Mouse (Mus musculus) urinary bladder, adult 18-20 months (tissue): ENCODE measurements around the gene Cdc42bpa.

Source experiments
- DNase-seq, 2 experiments: peaks; one replicate each; pipeline ENCODE4 v3.0.0; 2022; ENCODE audit warnings: low spot score in 2 of 2, mixed read lengths in 2 of 2

Gene Cdc42bpa

DNA sequence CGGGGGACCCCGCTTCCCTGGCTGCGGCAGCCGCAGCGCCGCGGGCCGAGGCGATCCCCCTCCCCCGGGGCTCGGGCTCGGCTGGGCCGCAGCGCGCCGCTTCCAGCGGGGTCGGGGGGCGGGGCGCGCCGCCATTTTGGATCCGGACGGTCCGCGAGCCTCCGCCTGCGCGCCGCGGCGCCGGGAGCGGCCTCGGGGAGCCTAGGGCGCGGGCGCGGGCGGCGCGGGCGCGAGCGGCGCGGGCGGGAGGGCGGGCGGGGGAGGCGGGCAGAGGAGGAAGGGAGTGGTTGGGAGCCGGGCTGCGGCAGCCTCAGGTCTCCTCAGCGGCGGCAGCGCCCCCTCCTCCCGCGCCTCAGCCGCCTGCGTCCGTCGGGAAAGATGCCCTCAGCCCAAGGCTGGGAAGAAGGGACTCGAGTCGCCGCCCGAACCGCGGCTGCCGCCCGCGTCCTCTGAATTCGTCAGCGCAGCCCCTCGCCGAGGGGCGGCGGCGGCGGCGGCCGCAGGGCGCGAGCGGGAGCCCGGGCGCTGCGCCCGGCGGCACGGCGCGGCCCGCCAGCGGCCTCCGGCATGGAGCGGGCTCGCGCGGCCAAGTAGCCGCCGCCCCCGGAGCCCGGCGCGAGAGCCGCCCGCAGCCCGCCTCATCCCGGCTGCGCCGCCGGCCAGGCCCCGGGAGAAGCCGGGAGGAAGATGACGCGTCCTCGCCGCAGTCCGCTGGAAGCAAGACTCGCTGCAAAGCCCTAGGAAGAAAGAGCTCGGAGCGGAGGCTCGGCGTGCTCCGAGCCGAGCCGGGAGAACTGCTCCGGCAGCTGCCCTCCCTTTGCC lies at the start of gene Cdc42bpa:
Cdc42bpa (plus strand) TSS at position 752 of the 822 bp plus-strand sequence.
- DNase-seq = peak; percentile 60 to 63

- peak; percentile 65 to 83 for DNase-seq
Observed at GRCm38 (mm10) chr1:179913471-179913870, 46.8 kb upstream of the Cdc42bpa start.

DNA sequence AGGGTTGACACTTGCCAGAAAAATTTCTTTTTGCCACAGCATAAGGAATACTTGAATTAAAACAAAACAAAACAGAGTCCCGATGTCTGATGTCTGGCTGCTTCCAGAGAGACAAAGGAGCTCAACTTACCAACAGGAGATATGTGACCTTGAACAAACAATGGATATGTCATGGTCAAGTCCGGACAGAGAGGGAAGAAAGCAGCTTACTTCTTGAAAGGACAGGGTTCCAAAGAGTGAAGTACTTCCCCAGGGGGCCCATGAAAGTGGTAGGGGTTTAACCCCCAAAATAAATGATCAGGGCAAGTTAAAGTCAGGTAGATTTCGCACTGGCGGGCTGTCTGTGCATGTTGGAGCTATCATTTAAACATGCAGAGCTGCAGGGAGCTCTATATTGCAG lies 43.2 kb upstream of the Cdc42bpa start:
- no peak for DNase-seq

DNA sequence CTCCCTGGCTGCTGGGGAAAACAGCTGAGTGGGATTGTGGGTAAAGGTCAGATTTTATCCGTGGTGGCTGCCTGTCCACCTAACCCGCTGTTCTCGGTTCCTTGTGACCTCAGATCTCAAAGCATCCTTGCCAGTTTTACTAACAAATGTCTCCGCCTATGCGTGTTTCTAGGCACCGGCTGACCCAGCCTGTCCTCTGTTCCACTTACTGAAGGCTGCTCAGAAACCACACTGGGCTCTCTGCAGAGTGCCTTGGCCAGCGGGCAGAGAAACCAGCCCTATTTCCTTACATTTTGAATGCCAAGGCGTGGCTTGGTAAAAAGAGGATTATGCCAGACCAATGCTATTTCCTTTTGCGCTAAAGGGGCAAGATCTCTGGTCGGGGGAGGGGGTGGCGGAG lies 42.8 kb upstream of the Cdc42bpa start:
- DNase-seq = no peak

GRCm38 (mm10) chr1:179919656-179920436 lies 40.4 kb upstream of the Cdc42bpa start:
- no peak for DNase-seq

DNA sequence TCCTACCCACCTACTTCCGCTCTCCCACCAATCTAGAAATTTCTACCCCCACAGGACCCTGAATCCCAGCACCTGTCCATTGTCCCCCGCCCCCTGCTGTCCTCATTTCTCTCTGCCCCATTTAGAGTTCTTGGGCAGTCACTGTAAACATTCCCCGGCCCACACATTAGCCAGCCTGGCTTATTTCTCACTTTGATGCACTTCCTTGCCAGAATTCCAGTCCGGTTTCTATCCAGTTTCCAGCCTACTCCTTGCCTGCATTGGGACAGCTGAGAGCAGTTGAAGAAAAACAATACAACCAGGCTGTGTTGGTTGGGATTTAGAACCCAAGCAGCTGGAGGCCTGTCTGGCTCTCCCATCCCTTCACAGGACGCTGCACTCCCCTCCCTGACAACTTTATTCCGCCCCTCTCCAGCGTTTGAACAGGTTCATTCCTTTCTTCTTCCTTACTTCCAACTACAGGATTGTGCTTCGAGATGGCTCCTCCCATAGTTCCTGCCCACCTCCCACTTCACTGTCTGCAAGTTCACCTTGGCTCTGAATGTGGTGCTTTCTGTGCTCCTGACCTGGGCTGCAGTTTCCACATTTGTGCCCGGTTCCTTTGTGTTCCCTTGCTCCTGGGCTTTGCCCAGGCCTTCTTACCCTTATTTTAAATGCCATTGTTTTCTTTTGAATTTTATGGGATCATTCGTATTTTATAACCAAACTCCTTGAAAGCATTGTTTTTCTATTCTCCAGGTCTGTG lies 36.4 kb upstream of the Cdc42bpa start:
- no peak for DNase-seq

- DNase-seq = no peak
Observed at GRCm38 (mm10) chr1:179926240-179926639, 34.0 kb upstream of the Cdc42bpa start.

DNA sequence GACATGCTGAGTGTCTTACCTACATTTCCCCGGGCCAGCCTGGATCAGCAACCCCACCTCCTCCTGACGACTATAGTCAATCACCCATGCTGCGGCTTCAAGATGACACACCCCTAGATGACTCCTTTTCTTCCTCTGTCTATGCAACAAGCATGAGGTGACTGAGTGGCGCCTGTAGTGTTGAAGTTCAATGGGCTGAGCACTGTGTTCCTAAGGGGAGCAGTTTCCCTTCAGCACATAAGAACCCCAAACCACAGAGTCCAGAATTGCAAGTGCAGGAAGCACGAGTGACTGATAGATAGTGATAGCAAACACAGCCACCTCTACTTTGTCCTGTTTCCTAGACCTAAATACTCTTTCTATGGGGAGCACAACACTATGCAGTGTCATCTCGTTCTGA lies 33.2 kb upstream of the Cdc42bpa start:
- DNase-seq = no peak

- DNase-seq = no peak
Observed at GRCm38 (mm10) chr1:179928822-179929221, 31.4 kb upstream of the Cdc42bpa start.

DNA sequence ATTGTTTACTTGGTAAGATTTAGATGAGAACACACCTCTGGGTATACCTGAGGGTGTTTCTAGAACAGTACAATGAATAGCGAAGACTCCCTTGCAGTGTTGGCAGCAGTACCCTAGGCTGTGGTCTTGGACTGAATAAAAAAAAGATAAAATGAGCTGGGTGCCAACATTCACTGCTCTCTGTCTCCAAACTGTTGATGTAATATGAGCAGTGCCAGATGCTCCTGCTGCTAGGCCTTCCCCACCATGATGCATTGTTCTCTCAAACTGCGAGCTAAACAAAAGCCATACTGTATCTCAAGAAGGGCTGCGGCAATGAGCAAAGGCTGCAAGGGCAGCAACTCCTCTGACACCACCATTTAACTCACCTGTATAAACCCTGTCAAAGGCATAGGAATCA lies 29.0 kb upstream of the Cdc42bpa start:
- no peak for DNase-seq

DNA sequence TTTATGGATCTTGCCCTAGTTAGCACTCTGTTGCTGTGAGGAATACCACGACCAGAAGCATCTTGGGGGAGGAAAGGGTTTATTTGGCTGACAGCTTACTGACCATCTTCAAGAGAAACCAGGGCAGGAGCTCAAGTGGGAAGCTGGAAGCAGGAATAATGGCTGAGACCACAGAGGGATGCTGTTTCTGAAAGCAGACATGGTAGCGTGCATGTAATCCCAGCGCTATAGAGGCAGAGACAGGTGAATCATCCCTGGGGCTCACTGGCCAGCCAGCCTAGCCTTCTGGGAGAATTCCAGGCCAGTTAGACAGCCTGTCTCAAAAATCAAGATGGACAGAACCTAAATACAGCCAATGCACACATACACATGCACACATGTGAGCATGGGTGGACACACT lies 26.2 kb upstream of the Cdc42bpa start:
- no peak for DNase-seq

DNA sequence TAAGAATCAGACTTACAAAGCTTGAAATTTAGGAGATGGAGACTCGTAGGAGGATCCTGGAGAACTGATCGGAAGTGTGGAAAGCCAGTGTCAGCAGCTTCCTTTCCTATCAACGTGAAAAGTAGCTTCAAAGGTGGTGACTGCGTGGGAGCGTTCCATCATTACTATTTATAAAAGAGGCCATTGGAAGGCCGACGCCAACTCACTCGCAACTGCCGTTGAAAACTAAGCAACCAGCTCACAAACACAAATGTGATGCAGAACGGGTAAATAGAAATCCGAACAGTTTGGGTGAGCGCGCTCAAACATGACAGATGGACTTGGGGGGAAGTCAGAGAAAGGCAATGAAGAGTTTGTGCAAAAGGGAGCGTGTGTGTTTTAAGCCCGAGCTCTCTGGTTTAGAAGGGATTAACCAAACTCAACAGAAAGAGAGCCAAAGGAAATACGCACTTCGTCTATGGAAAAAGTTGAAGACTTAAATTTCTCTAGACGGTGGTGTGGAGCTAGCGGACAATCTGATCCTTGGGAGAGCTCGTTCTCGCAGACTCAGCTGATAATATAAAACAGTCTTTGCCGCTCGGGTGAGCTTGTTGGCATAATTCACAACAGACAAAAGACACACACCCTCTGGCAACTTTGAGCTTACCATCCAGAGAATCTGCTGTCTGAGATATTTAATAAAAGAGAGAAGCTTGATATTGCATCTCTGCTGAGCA lies 20.0 kb upstream of the Cdc42bpa start:
- DNase-seq = no peak

DNA sequence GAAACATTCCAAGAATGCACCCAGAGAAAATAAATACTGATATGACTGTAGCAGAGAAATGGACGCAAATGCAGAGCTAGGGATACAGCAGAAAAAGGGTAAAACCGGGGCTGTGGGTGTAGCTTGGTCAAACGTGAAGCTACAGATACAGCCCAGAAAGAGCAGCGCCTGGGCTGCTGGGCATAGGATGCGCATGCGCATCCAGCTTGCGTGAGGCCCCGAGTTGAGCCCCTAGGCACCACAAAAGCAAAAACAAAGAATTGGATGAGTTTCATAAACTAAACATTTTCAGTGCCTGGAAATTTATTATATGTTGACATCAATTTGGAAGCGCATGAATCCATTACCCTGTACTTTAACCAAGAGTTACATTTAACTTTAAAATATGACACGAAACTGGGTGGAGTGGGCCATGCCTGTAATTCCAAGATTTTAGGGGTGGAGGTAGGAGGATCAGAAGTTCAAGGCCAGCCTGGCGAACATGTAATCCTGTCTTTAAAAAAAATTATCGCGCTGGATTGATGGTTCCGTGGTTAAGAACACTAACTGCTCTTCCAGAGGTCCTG lies 19.4 kb upstream of the Cdc42bpa start:
- DNase-seq = no peak

GRCm38 (mm10) chr1:179945017-179945416 lies 15.3 kb upstream of the Cdc42bpa start:
- no peak for DNase-seq

- DNase-seq = no peak
Observed at GRCm38 (mm10) chr1:179946616-179947015, 13.7 kb upstream of the Cdc42bpa start.

- no peak for DNase-seq
Observed at GRCm38 (mm10) chr1:179947653-179948052, 12.6 kb upstream of the Cdc42bpa start.

DNA sequence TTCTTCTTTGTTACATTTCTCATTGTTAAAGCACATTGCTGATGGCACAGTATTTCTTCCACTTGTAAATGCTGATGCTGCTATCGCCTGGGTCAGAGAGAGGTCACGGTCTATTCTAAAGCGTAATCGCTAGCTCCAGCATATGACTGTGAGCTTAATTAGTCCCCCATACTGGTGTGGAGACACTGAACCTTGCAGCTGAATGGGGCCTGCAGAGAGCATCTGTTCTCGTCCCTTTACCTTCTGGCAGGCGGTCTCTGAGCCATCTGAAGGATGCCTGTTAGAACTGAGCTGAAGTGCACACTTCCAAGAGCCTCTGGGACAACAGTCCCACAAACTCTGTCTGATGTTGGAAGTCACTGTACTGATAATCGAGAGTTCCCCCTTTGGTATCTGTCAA lies 8.7 kb upstream of the Cdc42bpa start:
- DNase-seq = no peak

GRCm38 (mm10) chr1:179953251-179953650 lies 7.0 kb upstream of the Cdc42bpa start:
- DNase-seq = no peak

DNA sequence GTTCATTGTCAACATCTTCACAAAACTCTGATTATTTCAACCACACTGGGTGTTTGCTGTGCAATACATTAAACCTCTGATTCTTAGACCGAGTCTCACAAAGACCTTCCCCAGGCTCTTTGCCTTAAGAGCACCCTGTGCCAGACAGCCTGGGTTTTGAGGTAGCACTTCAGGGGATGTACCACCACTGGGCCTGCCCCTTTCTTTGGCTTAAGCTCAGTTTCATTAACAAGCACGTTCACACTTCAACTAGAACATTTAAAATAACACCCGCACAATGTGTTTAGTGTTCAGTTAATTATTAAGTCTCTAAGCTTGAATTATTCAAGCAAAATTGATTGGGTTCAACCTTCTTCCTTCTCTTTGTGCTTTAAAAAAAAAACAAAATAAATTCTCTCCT lies 2.8 kb upstream of the Cdc42bpa start:
- no peak for DNase-seq

GRCm38 (mm10) chr1:179958871-179959720 lies 1.2 kb upstream of the Cdc42bpa start:
- peak; percentile 14 to 57 for DNase-seq
